ENCODE assay signal across 8 mouse cellular contexts in the genomic region with DNA sequence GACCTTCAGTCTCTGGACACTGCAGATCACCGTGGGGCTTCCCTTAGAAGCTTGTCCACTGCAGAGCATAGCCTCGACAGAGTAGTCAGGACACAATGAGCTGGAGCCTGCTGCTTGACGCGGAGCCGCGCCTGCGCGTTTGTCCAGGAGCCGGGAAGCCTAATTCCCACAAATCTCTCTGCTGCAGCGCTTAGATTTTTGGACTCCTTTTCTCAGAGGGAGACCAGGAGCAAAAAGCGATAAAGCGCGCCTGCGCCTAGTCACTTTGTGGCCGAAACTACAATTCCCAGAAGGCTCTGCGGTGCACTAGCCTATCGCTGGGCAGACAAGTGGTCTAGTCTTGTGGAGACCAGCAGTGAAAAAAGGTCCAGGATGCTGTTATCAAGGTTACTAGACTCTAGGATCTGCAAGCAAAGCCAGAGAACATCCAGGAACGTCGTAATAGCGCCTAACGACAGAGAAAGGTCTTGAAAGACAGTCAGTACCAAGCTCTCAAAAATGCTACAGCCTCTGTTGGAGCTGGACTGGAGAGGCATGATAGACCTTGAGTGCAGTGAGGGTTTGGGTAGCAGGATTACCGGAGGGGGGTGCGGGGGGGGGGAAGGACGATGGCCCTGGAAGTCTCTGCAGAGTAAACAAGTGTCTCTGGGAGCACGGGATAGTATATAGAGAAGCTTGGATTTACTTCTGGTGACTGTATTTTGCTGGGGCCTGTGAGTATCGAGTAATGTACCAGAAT. TPM values are rescaled to one million over a fixed set of nuclear protein-coding genes. Genes with fewer than 3 reads are reported as not detected.
DNase-seq lines count a peak whose midpoint lies in the region; ATAC-seq and TF ChIP-seq lines count a peak whose summit lies in the region.

A gene (minus strand): TSS at position 262 of the 739 bp plus-strand sequence.

- H3K4me3 ChIP-seq in E14TG2a.4 (replicated peaks; ENCODE audit: low read length) = peak within 1 kb of the TSS; percentile 74
- H3K4me3 ChIP-seq in forebrain, embryonic 14.5 days (ENCODE audit: low read depth, low read length) = peak within 1 kb of the TSS; percentile 50
- peak within 1 kb of the TSS; percentile 56 for H3K4me3 ChIP-seq in heart, embryonic 16.5 days (ENCODE audit: low read length)
- H3K4me3 ChIP-seq in liver, adult 2 months (ENCODE audit: insufficient read depth, low read depth, low read length) = peak within 1 kb of the TSS; percentile 17
- peak within 1 kb of the TSS; percentile 46 for H3K4me3 ChIP-seq in neural tube, embryonic 12.5 days

- no peak for TF ChIP-seq POLR2A in liver, adult 2 months (IDR thresholded peaks at IDR 0.05; ENCODE audit: extremely low read depth, insufficient read depth, low read length)

- no peaks in the 10 kb centered on the region for H3K79me2 ChIP-seq in liver, adult 2 months (ENCODE audit: control insufficient read depth, insufficient read depth, low read length)

- peak within 1 kb of the TSS; percentile 76 for H3K27ac ChIP-seq in forebrain, embryonic 14.5 days (ENCODE audit: low read depth, low read length)
- no peak within 1 kb of the TSS for H3K27ac ChIP-seq in heart, embryonic 16.5 days (ENCODE audit: low read length)
- no peak within 1 kb of the TSS for H3K27ac ChIP-seq in liver, adult 2 months (replicated peaks; ENCODE audit: insufficient read depth, low read depth, low read length)
- no peak within 1 kb of the TSS for H3K27ac ChIP-seq in neural tube, embryonic 12.5 days

- TF ChIP-seq CTCF in E14TG2a.4 (conservative IDR thresholded peaks at IDR 0.05; ENCODE audit: low read length) = no peak
- no peak for TF ChIP-seq CTCF in liver, adult 2 months (IDR thresholded peaks at IDR 0.05; ENCODE audit: low read depth, low read length)

- H3K27me3 ChIP-seq in E14TG2a.4 (ENCODE audit: insufficient read depth, low read length) = peaks cover 4% of the 10 kb centered on the region; the same call in 1 of the 2 replicates
- no peaks in the 10 kb centered on the region for H3K27me3 ChIP-seq in forebrain, embryonic 14.5 days (replicated peaks; ENCODE audit: control insufficient read depth, insufficient read depth, low read length)
- H3K27me3 ChIP-seq in heart, embryonic 16.5 days (ENCODE audit: control insufficient read depth, insufficient read depth, low read length) = no peaks in the 10 kb centered on the region; the same call in 1 of the 2 replicates
- H3K27me3 ChIP-seq in liver, adult 2 months (ENCODE audit: control insufficient read depth, insufficient read depth, low read length) = no peaks in the 10 kb centered on the region
- no peaks in the 10 kb centered on the region for H3K27me3 ChIP-seq in neural tube, embryonic 12.5 days (replicated peaks)

- WGBS in forebrain, embryonic 14.5 days = 5% methylated on average over 26 of the region's 26 CpGs
- 6% methylated on average over 26 of the region's 26 CpGs for WGBS in heart, embryonic 16.5 days
- 6% methylated on average over 26 of the region's 26 CpGs for WGBS in liver, adult 2 months
- WGBS in neural tube, embryonic 12.5 days = 7% methylated on average over 26 of the region's 26 CpGs

- peak; percentile 96 for DNase-seq in cerebellum, adult 11-12 months
- DNase-seq in forebrain, embryonic 14.5 days (ENCODE audit: low spot score) = peak; percentile 99
- DNase-seq in kidney, postnatal 25 days = peak; percentile 91 to 93
- peak; percentile 89 for DNase-seq in liver, adult 2 months (ENCODE audit: extremely low read depth, low read depth, low spot score)
- peak; percentile 89 for DNase-seq in testis, postnatal 10 days (ENCODE audit: low spot score)

- H3K4me2 ChIP-seq in forebrain, embryonic 14.5 days (ENCODE audit: low read length) = peak within 1 kb of the TSS; percentile 81
- peak within 1 kb of the TSS; percentile 74 for H3K4me2 ChIP-seq in heart, embryonic 16.5 days (ENCODE audit: low read depth, low read length)
- peak within 1 kb of the TSS; percentile 71 for H3K4me2 ChIP-seq in neural tube, embryonic 12.5 days (replicated peaks)

- peaks cover 21% of the 10 kb centered on the region; the same call in 1 of the 2 replicates for H3K36me3 ChIP-seq in E14TG2a.4 (ENCODE audit: insufficient read depth, low read length)
- H3K36me3 ChIP-seq in forebrain, embryonic 14.5 days (ENCODE audit: control insufficient read depth, insufficient read depth, low read length) = peaks cover 24% of the 10 kb centered on the region
- peaks cover 2% of the 10 kb centered on the region; the same call in 1 of the 2 replicates for H3K36me3 ChIP-seq in heart, embryonic 16.5 days (ENCODE audit: control insufficient read depth, insufficient read depth)
- no peaks in the 10 kb centered on the region for H3K36me3 ChIP-seq in liver, adult 2 months (ENCODE audit: control insufficient read depth, insufficient read depth, low read length)
- peaks cover 31% of the 10 kb centered on the region for H3K36me3 ChIP-seq in neural tube, embryonic 12.5 days

- peak; percentile 99 for ATAC-seq in forebrain, embryonic 14.5 days
- ATAC-seq in heart, embryonic 16.5 days (replicated peaks; ENCODE audit: extremely low read depth, insufficient read depth, low FRiP score) = peak; percentile 92
- ATAC-seq in neural tube, embryonic 12.5 days (ENCODE audit: low FRiP score, low read depth) = peak; percentile 95

- H3K9ac ChIP-seq in forebrain, embryonic 14.5 days (ENCODE audit: low read length) = peak within 1 kb of the TSS; percentile 73
- H3K9ac ChIP-seq in heart, embryonic 16.5 days (ENCODE audit: low read length) = peak within 1 kb of the TSS; percentile 73
- peak within 1 kb of the TSS; percentile 47 for H3K9ac ChIP-seq in liver, adult 2 months (ENCODE audit: low read depth, low read length)
- peak within 1 kb of the TSS; percentile 66 for H3K9ac ChIP-seq in neural tube, embryonic 12.5 days

- peaks cover 19% of the 10 kb centered on the region for H3K4me1 ChIP-seq in E14TG2a.4 (replicated peaks; ENCODE audit: low read depth, low read length)
- H3K4me1 ChIP-seq in forebrain, embryonic 14.5 days (ENCODE audit: control insufficient read depth, insufficient read depth, low read length) = peaks cover 10% of the 10 kb centered on the region
- peaks cover 6% of the 10 kb centered on the region for H3K4me1 ChIP-seq in heart, embryonic 16.5 days (ENCODE audit: control insufficient read depth, insufficient read depth, low read length)
- H3K4me1 ChIP-seq in liver, adult 2 months (ENCODE audit: control insufficient read depth, insufficient read depth, low read length) = no peaks in the 10 kb centered on the region
- peaks cover 8% of the 10 kb centered on the region for H3K4me1 ChIP-seq in neural tube, embryonic 12.5 days

- H3K9me3 ChIP-seq in E14TG2a.4 (ENCODE audit: low read length) = no peaks in the 10 kb centered on the region
- H3K9me3 ChIP-seq in forebrain, embryonic 14.5 days (replicated peaks; ENCODE audit: control insufficient read depth, low read length) = no peaks in the 10 kb centered on the region
- H3K9me3 ChIP-seq in heart, embryonic 16.5 days (replicated peaks; ENCODE audit: control insufficient read depth, low read length) = peaks cover 3% of the 10 kb centered on the region; the same call in 1 of the 2 replicates
- H3K9me3 ChIP-seq in neural tube, embryonic 12.5 days = peaks cover 2% of the 10 kb centered on the region; the same call in 1 of the 2 replicates

RNA-seq across cellular contexts. Expression of the gene that starts here (rescaled TPM):
- 17.7 and 18.4 TPM in 2 replicates for polyA plus RNA-seq in forebrain, embryonic 14.5 days (2014; fragmentation: Nextera tagmentation; extraction: Ambion mirVana)
- polyA plus RNA-seq in heart, embryonic 16.5 days (2015; fragmentation: Nextera tagmentation; extraction: Ambion mirVana) = 2.4 and 2.5 TPM in 2 replicates
- 0.47 and 0.74 TPM in 2 replicates for total RNA-seq in liver, adult 2 months (2014; rRNA removed)
- 0.72 and 0.95 TPM in 2 replicates for polyA plus RNA-seq in liver, adult 2 months (2012; rRNA removed)
- 12.3 and 14.7 TPM in 2 replicates for polyA plus RNA-seq in neural tube, embryonic 12.5 days (2016; fragmentation: Nextera tagmentation; extraction: Ambion mirVana)

Comparison
In these comparisons a context has a peak if more than half of its experiments do, and no peak if none do; other contexts are left out.
1. Peak in DNase-seq, H3K4me3 ChIP-seq and H3K9ac ChIP-seq in liver, adult 2 months; RNA of the gene not detected or under 1 TPM.
2. H3K4me3 ChIP-seq: peak in every context shown above with its lines; median percentile 74 in E14TG2a.4; 56 in heart, embryonic 16.5 days; 50 in forebrain, embryonic 14.5 days; 46 in neural tube, embryonic 12.5 days; 17 in liver, adult 2 months.